Comparison of ENCODE assay signal across 14 mouse cellular contexts in genomic region chr14:120391701-120392100, GRCm38 (mm10).
DNase-seq lines count a peak whose midpoint lies in the region; ATAC-seq lines count a peak whose summit lies in the region.
"Had no signal": no experiment of that assay in that cellular context is flagged by ENCODE, and none has a peak within 500 bp of the region (broad histone marks: within the 10 kb centered on the region; RNA-seq: fewer than 3 reads in every experiment).

No protein-coding gene starts in this region.

- DNase-seq in hindbrain, embryonic 14.5 days (ENCODE audit: low spot score), result no peak
- peak; percentile 48 to 64 for DNase-seq in frontal cortex, postnatal 14 days (ENCODE audit: low spot score in 2 of 2)
- peak; percentile 74 for DNase-seq in layer of hippocampus, adult 9-11 months
- DNase-seq in right cerebral cortex, postnatal 10 days (ENCODE audit: low spot score in 2 of 2), result peak; percentile 72 to 87
- DNase-seq in gastrocnemius, postnatal 4 days (ENCODE audit: low spot score in 2 of 2), result no peak
- DNase-seq in urinary bladder, postnatal 4 days (ENCODE audit: low spot score in 2 of 2), result no peak
- no peak for DNase-seq in adrenal gland, postnatal 4 days (ENCODE audit: low spot score in 2 of 2)
- DNase-seq: cerebellum, postnatal 14 days; kidney, adult 18-20 months; liver; lung, postnatal 14 days; thymus, adult 2 months had no signal

- H3K36me3 ChIP-seq in hindbrain, embryonic 16.5 days (ENCODE audit: control insufficient read depth, insufficient read depth, low read length), result no peaks in the 10 kb centered on the region
- H3K36me3 ChIP-seq in hindbrain, embryonic 14.5 days (replicated peaks; ENCODE audit: control insufficient read depth, insufficient read depth), result no peaks in the 10 kb centered on the region

- H3K4me3 ChIP-seq in hindbrain, embryonic 16.5 days (ENCODE audit: low read length), result no peak overlapping the region
- H3K4me3 ChIP-seq in hindbrain, embryonic 14.5 days (replicated peaks; ENCODE audit: low read length), result no peak overlapping the region

- no peak overlapping the region for H3K9ac ChIP-seq in hindbrain, embryonic 16.5 days (ENCODE audit: low read depth, low read length)
- H3K9ac ChIP-seq in hindbrain, embryonic 14.5 days, result no peak overlapping the region

- H3K4me2 ChIP-seq in hindbrain, embryonic 16.5 days (ENCODE audit: low read length), result no peak overlapping the region
- H3K4me2 ChIP-seq in hindbrain, embryonic 14.5 days (replicated peaks), result no peak overlapping the region

- no peaks in the 10 kb centered on the region for H3K9me3 ChIP-seq in hindbrain, embryonic 16.5 days (ENCODE audit: control insufficient read depth, low read length)
- no peaks in the 10 kb centered on the region for H3K9me3 ChIP-seq in hindbrain, embryonic 14.5 days (ENCODE audit: control insufficient read depth, low read length)

- no peak overlapping the region for H3K27ac ChIP-seq in hindbrain, embryonic 16.5 days (ENCODE audit: low read depth, low read length)
- H3K27ac ChIP-seq in hindbrain, embryonic 14.5 days, result no peak overlapping the region

- 0 out of 2 replicates have a peak, but pooled peaks have one; percentile 34 for ATAC-seq in hindbrain, embryonic 16.5 days
- no peak for ATAC-seq in hindbrain, embryonic 14.5 days (ENCODE audit: low FRiP score)

- 77% methylated on average over 10 of the region's 10 CpGs for WGBS in hindbrain, embryonic 16.5 days
- 79% methylated on average over 10 of the region's 10 CpGs for WGBS in hindbrain, embryonic 14.5 days

- no peaks in the 10 kb centered on the region for H3K27me3 ChIP-seq in hindbrain, embryonic 16.5 days (replicated peaks; ENCODE audit: control insufficient read depth, insufficient read depth, low read length)
- no peaks in the 10 kb centered on the region for H3K27me3 ChIP-seq in hindbrain, embryonic 14.5 days (ENCODE audit: control insufficient read depth, insufficient read depth, low read length)
- H3K27me3 ChIP-seq: CH12.LX had no signal

- no peaks in the 10 kb centered on the region for H3K4me1 ChIP-seq in hindbrain, embryonic 16.5 days (ENCODE audit: control insufficient read depth, insufficient read depth, low read depth, low read length)
- 0 out of 2 replicates have a peak, but pooled peaks cover 5% of the 10 kb centered on the region for H3K4me1 ChIP-seq in hindbrain, embryonic 14.5 days (replicated peaks; ENCODE audit: control insufficient read depth, insufficient read depth, low read length)

Comparison
In these comparisons a context has a peak if more than half of its experiments do, and no peak if none do; other contexts are left out.
1. DNase-seq: peak in frontal cortex, postnatal 14 days (2 of 2), layer of hippocampus, adult 9-11 months (single experiment) and right cerebral cortex, postnatal 10 days (2 of 2); none in hindbrain, embryonic 14.5 days (single experiment), gastrocnemius, postnatal 4 days (0 of 2), urinary bladder, postnatal 4 days (0 of 2) and adrenal gland, postnatal 4 days (0 of 2).